Mouse (Mus musculus): ENCODE measurements around the gene Prelid3b. TPM values are rescaled to one million over a fixed set of nuclear protein-coding genes. Genes with fewer than 3 reads are reported as not detected.
A peak's percentile ranks its signal among the peaks of the same experiment; 100 is the strongest.

The Prelid3b gene
- polyA plus RNA-seq, 2 experiments, result 60.7 to 90.8 TPM

GRCm38 (mm10) chr2:174442460-174442859 is 30.4 kb downstream of the Prelid3b start:
- Histone ChIP-seq H3K9ac (replicated peaks) (no peak overlapping the region), H3K36me3 (replicated peaks; ENCODE audit: control insufficient read depth, insufficient read depth, low read depth) (no peaks in the 10 kb centered on the region), H3K4me1 (replicated peaks; ENCODE audit: control insufficient read depth in 2 of 2, insufficient read depth in 2 of 2, low read length in 1 of 2) (peaks cover 14 to 26% of the 10 kb centered on the region in 2 experiments), H3K4me2 (ENCODE audit: low read depth) (no peak overlapping the region), H3K27ac (no peak overlapping the region), H3K9me3 (ENCODE audit: control insufficient read depth, low read length) (no peaks in the 10 kb centered on the region), H3K27me3 (ENCODE audit: control insufficient read depth, insufficient read depth, low read length) (no peaks in the 10 kb centered on the region), H3K4me3 (ENCODE audit: insufficient read depth in 1 of 2, low read depth in 2 of 2, low read length in 2 of 2) (no peak overlapping the region)
- TF ChIP-seq EP300 (IDR thresholded peaks at IDR 0.05; ENCODE audit: low read depth) (no peak), CTCF (IDR thresholded peaks at IDR 0.05; ENCODE audit: low read depth) (no peak)
- ATAC-seq (ENCODE audit: insufficient read depth) (no peak), DNase-seq (ENCODE audit: low read depth in 3 of 3, low spot score in 3 of 3) (no peak)
- WGBS (ENCODE audit: insufficient replicate concordance), result 79% methylated on average over 9 of the region's 9 CpGs

- TF ChIP-seq EP300 (IDR thresholded peaks at IDR 0.05; ENCODE audit: low read depth) (no peak), CTCF (IDR thresholded peaks at IDR 0.05; ENCODE audit: low read depth) (no peak)
- ATAC-seq (ENCODE audit: insufficient read depth), result no peak
- Histone ChIP-seq H3K9ac (replicated peaks) (no peak overlapping the region), H3K36me3 (replicated peaks; ENCODE audit: control insufficient read depth, insufficient read depth, low read depth) (no peaks in the 10 kb centered on the region), H3K4me1 (replicated peaks; ENCODE audit: control insufficient read depth in 2 of 2, insufficient read depth in 2 of 2, low read length in 1 of 2) (peaks cover 14 to 31% of the 10 kb centered on the region in 2 experiments), H3K9me3 (ENCODE audit: control insufficient read depth, low read length) (no peaks in the 10 kb centered on the region), H3K4me3 (ENCODE audit: insufficient read depth in 1 of 2, low read depth in 2 of 2, low read length in 2 of 2) (no peak overlapping the region), H3K4me2 (ENCODE audit: low read depth) (no peak overlapping the region), H3K27ac (no peak overlapping the region), H3K27me3 (ENCODE audit: control insufficient read depth, insufficient read depth, low read length) (no peaks in the 10 kb centered on the region)
- 58% methylated on average over 4 of the region's 4 CpGs for WGBS (ENCODE audit: insufficient replicate concordance)
- no peak for DNase-seq (ENCODE audit: low read depth in 3 of 3, low spot score in 3 of 3)
Measured at GRCm38 (mm10) chr2:174441898-174442297, 31.0 kb downstream of the Prelid3b start.

- no peak overlapping the region for H3K4me3 ChIP-seq (ENCODE audit: insufficient read depth in 1 of 2, low read depth in 2 of 2, low read length in 2 of 2)
- no peaks in the 10 kb centered on the region for H3K27me3 ChIP-seq (ENCODE audit: control insufficient read depth, insufficient read depth, low read length)
- no peaks in the 10 kb centered on the region; the same call in 1 of the 2 replicates for H3K36me3 ChIP-seq (replicated peaks; ENCODE audit: control insufficient read depth, insufficient read depth, low read depth)
- H3K9me3 ChIP-seq (ENCODE audit: control insufficient read depth, low read length), result no peaks in the 10 kb centered on the region
- H3K4me2 ChIP-seq (ENCODE audit: low read depth), result no peak overlapping the region
- TF ChIP-seq CTCF (IDR thresholded peaks at IDR 0.05; ENCODE audit: low read depth), result no peak
- no peak for TF ChIP-seq EP300 (IDR thresholded peaks at IDR 0.05; ENCODE audit: low read depth)
- DNase-seq (ENCODE audit: low read depth in 3 of 3, low spot score in 3 of 3), result no peak
- peaks cover 14 to 34% of the 10 kb centered on the region in 2 experiments for H3K4me1 ChIP-seq (replicated peaks; ENCODE audit: control insufficient read depth in 2 of 2, insufficient read depth in 2 of 2, low read length in 1 of 2)
- no peak overlapping the region for H3K9ac ChIP-seq (replicated peaks)
- 74% methylated on average over 9 of the region's 9 CpGs for WGBS (ENCODE audit: insufficient replicate concordance)
- H3K27ac ChIP-seq, result no peak overlapping the region
- ATAC-seq (ENCODE audit: insufficient read depth), result no peak
Measured at GRCm38 (mm10) chr2:174439961-174440360, 32.9 kb downstream of the Prelid3b start.

- H3K4me1 ChIP-seq (replicated peaks; ENCODE audit: control insufficient read depth in 2 of 2, insufficient read depth in 2 of 2, low read length in 1 of 2), result peaks cover 14 to 34% of the 10 kb centered on the region in 2 experiments
- no peak overlapping the region for H3K9ac ChIP-seq (replicated peaks)
- ATAC-seq (ENCODE audit: insufficient read depth), result no peak
- WGBS (ENCODE audit: insufficient replicate concordance), result 18% methylated on average over 5 of the region's 5 CpGs
- no peak overlapping the region for H3K27ac ChIP-seq
- no peaks in the 10 kb centered on the region; the same call in 1 of the 2 replicates for H3K36me3 ChIP-seq (replicated peaks; ENCODE audit: control insufficient read depth, insufficient read depth, low read depth)
- no peaks in the 10 kb centered on the region for H3K27me3 ChIP-seq (ENCODE audit: control insufficient read depth, insufficient read depth, low read length)
- peak overlapping the region; percentile 98 for H3K4me2 ChIP-seq (ENCODE audit: low read depth)
- no peak for TF ChIP-seq EP300 (IDR thresholded peaks at IDR 0.05; ENCODE audit: low read depth)
- TF ChIP-seq CTCF (IDR thresholded peaks at IDR 0.05; ENCODE audit: low read depth), result no peak
- H3K9me3 ChIP-seq (ENCODE audit: control insufficient read depth, low read length), result no peaks in the 10 kb centered on the region
- H3K4me3 ChIP-seq (ENCODE audit: insufficient read depth in 1 of 2, low read depth in 2 of 2, low read length in 2 of 2), result no peak overlapping the region
- no peak for DNase-seq (ENCODE audit: low read depth in 3 of 3, low spot score in 3 of 3)
Measured at GRCm38 (mm10) chr2:174439450-174439838, 33.4 kb downstream of the Prelid3b start.

- peak within 1 kb of the TSS; percentile 71 to 72 for H3K4me3 ChIP-seq (ENCODE audit: insufficient read depth in 1 of 2, low read depth in 2 of 2, low read length in 2 of 2)
- H3K9me3 ChIP-seq (ENCODE audit: control insufficient read depth, low read length), result no peaks in the 10 kb centered on the region
- H3K27ac ChIP-seq, result no peak within 1 kb of the TSS
- DNase-seq (ENCODE audit: low read depth in 3 of 3, low spot score in 3 of 3) (peak; percentile 55 to 63 (median 58)), ATAC-seq (ENCODE audit: insufficient read depth) (peak; percentile 86)
- H3K4me2 ChIP-seq (ENCODE audit: low read depth), result peak within 1 kb of the TSS; percentile 98
- H3K27me3 ChIP-seq (ENCODE audit: control insufficient read depth, insufficient read depth, low read length), result no peaks in the 10 kb centered on the region
- 1% methylated on average over 38 of the region's 38 CpGs for WGBS (ENCODE audit: insufficient replicate concordance)
- no peaks in the 10 kb centered on the region; the same call in 1 of the 2 replicates for H3K36me3 ChIP-seq (replicated peaks; ENCODE audit: control insufficient read depth, insufficient read depth, low read depth)
- no peak for TF ChIP-seq CTCF (IDR thresholded peaks at IDR 0.05; ENCODE audit: low read depth)
- no peak for TF ChIP-seq EP300 (IDR thresholded peaks at IDR 0.05; ENCODE audit: low read depth)
- H3K9ac ChIP-seq (replicated peaks), result peak within 1 kb of the TSS; percentile 71
- H3K4me1 ChIP-seq (replicated peaks; ENCODE audit: control insufficient read depth in 2 of 2, insufficient read depth in 2 of 2, low read length in 1 of 2), result peaks cover 14 to 34% of the 10 kb centered on the region in 2 experiments
Measured at GRCm38 (mm10) chr2:174438737-174439449, 34.0 kb downstream of the Prelid3b start, which contains the start of gene Ctsz. Gene Ctsz, minus strand, starts transcription at chr2:174439039.
